Mouse (Mus musculus) erythroid progenitor cell, adult 5-6 weeks (primary cell): ENCODE measurements at regions not wholly inside any gene's neighbourhood (a gene's known extent, or its start where the extent isn't known, plus 50 kb on each side); places are given as distances from the start of the nearest gene placed in this dataset.

Experiments used
- ATAC-seq: replicated peaks from 2 replicates; pipeline ENCODE4 v1.8.0; 2016; ENCODE audit warnings: moderate number of reproducible peaks, mild to moderate bottlenecking, moderate TSS enrichment, inconsistent platforms; ENCODE audit not compliant: poor library complexity, low FRiP score, severe bottlenecking

DNA sequence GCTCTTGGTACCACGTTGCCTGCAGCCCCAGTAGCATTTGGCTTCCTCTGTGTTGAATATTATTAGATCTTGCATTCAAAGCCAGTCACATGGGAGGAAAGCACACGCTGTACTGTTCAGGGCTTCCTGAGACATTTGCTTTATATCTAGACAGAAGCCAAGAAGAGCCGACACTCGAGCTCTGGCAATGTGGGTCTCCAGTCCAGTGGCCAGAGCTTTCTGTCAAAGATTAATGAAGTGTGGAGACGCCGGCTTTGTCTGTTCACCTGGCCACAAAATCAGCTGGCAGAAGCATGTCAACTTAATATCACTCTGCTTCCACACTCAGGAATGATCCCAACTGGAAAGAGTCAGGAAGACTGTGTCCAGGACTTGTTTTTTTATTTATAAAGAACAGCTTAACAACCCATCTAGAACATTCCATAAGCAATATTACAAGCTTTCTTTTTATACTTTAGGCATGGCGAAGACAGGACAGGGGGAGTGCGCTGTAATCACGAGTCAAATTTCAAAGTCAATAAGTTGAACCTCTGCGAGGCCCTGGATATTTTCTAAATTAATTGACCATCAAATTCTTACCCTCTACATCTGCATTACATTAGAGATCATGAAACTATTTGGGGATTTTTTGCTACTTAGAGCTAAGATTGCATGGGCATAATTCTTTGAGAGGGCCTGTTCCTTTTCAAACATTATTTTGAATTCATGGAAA is 214.3 kb upstream of the F930015N05Rik start:
- no peak for ATAC-seq

DNA sequence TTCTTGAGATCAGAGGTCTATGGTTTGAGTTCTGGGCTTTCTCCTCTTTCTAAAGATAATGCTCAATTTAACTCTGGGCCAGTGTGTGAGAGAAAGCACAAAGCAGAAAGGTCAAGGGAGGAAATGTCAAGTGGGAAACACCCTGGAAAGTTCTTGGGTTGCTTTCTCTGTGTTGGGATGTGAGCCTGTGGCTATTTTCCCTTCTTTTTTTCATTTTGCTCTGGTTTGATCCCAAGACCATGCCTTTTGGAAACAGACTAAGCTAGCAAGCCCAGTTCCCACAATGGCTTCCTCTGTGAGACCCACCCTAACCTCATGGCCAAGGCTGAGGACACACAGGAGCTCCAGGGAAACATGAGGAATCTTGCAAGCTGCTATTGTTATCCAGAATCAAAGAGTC is 216.4 kb upstream of the F930015N05Rik start:
- ATAC-seq = no peak

- no peak for ATAC-seq
These were observed 218.7 kb upstream of the F930015N05Rik start for GRCm38 (mm10) chr11:64655162-64655561.

DNA sequence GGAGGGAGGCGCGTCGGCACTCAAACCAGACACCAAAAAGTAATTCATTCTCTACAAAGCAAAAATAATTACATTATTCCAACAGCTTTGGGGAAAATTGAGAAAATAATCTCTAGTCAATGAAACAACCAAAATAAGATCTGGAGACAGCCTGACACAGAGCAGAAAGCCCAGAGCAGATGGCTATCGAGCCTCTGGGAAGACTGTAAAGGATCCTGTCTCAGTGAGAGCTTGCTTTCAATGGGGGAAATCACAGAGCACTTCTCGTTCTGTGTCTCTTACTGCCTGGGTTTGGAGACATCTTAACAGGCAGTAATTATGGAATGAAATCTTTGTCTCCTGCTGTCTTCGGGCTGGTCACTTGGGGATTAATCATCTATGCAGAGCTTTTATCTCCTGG is 226.7 kb upstream of the F930015N05Rik start:
- ATAC-seq = no peak

DNA sequence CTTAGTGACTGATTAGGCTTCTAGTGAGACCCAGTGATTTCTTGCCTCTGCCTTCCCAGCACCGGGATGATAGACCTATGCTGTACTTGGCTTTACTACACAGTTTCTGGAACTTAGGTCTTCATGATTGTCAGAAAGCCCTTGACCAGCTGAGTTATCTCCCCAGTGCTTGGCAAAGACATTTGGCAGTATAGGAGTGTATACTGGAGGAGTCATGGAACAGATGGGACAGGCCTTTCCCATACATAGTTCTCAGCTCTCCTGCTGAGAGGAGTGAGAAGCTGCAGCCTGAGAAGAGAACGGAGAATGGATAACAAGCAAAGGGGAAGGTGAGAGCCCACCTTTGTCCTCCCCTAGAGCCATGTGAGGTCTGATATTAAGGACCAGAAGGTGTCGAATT is 230.6 kb upstream of the F930015N05Rik start:
- no peak for ATAC-seq

GRCm38 (mm10) chr11:64667521-64667920 is 231.1 kb upstream of the F930015N05Rik start:
- no peak for ATAC-seq

DNA sequence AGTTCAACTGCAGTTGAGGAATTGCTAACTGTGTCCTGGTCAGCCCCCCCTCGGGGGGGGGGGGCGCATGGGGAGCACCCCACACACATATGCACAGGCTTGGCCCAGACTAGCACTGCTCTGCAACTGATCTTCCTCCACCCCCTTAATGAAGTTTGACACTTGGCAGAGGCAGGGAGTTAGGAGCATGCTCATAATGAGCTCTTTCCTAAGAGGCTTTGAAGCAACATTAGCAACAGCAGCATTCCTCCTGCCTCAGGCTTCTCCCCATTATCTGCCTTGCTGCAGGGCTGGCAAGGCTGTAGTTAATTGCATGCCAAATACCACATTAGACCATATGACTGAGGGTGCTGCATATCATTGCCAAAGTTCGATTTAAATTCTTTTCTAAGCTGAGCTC is 235.4 kb upstream of the F930015N05Rik start:
- ATAC-seq = no peak

DNA sequence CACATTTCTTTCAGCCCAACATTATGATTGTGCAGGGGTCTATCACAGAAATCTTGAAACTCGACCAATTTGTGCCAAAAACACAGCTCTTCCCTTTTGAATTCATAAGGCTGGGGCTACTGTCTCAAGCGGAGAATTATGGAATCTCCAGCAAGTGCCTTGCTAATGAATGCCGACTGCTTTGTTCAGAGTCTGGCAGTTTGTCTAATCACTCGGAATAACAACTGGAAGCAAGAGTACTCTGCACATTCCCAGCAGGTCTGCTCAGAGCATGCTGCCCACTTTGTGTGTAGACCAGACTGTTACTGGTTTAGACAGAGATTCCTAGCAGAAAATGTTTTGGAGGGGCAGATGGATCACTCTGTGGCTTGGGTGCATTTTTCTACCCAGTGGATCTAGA is 237.1 kb upstream of the F930015N05Rik start:
- no peak for ATAC-seq

DNA sequence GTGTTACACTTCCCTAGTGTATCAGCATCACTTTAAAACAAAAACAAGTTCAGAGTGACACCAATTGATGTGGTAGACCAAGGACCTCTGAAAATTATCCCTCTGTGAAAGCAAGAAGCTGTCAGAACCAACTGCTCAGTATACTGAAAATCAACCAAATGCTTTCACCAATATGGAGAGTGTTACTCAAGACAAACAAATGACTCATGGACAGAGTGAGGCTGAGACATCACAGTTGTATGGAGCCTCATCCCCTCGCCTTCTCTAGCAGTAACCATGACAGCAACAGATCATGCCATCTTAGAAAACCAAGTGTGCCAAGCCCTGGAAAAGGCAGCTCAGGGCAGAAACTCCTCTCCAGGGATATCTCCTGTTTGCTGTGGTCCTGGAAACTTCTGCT is 267.3 kb upstream of the F930015N05Rik start:
- ATAC-seq = no peak

DNA sequence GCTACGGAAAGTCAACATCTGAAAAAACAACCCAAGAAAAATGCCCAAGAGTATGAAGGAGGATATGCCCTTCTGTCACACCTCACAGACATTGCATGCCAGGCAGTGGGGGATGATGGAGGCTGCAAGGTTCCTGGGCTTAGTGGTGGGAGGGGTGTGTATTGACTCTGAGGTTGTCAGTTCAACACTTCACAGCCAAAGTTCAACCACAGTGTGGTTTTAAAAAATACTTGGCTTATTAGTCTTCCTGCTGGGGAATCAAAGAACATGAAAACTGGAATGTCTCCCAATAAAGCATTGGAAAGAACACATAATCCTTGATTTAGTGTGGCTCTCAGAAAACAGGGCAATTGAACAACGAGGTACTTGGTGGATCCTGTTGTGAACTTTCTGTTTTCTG is 267.0 kb upstream of the Elac2 start:
- ATAC-seq = no peak

GRCm38 (mm10) chr11:64715182-64715581 is 263.7 kb upstream of the Elac2 start:
- ATAC-seq = no peak

DNA sequence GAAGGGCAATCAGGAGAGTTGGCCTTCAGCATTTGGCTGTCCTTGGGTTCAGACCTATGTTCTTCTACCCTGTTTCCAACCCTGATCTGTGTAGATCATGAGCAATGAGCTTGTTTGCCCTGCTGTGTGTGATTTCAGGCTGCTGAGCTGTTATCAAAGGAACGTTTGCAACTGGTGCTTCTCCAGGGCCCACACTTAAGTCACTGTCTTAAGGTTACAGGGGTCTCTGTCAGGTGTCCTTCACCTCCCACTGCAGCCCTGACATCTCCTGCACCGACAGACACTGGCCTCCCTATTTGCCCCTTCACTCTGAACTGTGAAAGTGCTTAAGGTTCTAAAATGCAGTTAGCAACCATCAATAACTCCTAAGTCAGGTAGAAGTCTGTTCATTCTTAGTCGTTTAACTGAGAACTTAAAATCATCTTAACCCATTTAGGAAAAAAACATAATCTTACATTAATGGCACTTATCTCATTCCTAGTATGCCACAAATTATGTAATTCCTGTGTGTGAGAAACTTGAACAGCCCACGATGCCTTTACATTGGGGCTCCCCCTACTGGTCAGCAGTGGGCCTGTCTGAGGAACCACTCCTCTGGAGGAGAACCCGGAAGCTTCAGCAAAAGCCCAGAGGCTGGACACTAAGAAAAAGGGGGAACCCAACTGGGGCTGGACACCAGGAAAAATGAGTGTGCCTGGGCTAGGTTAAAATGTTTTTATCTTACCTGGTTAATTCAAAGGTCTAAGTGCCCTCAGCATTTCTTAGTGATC is 260.3 kb upstream of the Elac2 start:
- ATAC-seq = no peak

- no peak for ATAC-seq
These were observed 252.6 kb upstream of the Elac2 start for GRCm38 (mm10) chr11:64726249-64726648.

GRCm38 (mm10) chr11:64727841-64728421 is 250.9 kb upstream of the Elac2 start:
- no peak for ATAC-seq

DNA sequence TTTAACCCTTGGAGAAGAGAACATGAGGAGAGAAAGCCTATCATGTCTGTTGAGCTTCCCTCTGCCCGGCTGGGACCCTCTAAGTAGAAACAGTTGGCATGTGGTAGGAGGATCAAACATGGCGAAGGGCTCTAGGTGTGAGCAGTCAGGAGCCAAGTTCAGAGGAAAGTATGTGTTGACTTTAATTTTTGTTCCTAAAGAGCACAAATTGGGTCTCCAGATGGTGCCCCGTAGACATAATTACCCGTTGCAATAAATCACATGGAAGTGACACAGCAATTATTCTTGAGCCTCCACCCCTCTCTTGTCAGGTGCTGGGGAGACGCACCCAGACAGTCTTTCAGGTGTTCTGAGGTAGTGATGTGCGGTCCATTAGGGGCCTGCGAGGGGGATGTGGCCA is 239.9 kb upstream of the Elac2 start:
- ATAC-seq = no peak

GRCm38 (mm10) chr11:64743753-64744152 is 235.1 kb upstream of the Elac2 start:
- ATAC-seq = no peak

GRCm38 (mm10) chr11:64746146-64746545 is 232.7 kb upstream of the Elac2 start:
- ATAC-seq = no peak

- ATAC-seq = no peak
These were observed 228.9 kb upstream of the Elac2 start for GRCm38 (mm10) chr11:64749976-64750375.

- ATAC-seq = no peak
These were observed 226.5 kb upstream of the Elac2 start for GRCm38 (mm10) chr11:64752299-64752698.

DNA sequence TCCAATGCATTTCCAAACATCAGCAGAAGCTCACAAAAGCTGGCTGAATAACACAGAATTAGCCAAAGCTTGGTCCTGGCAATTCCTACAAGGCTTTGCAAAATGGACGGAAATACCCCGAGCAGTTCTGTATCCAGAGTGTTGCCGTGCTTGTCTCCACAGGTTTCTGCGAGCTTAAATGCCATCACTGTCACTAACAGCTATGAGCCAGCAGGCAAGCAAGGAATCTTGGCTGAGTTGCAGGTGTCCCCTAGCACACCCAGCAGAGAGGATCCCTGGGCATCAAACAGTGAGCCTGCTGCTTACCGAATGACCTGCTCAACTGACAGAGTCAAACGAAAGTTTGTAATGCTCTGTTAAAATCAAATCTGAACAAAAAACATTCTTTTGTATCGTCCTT is 226.0 kb upstream of the Elac2 start:
- ATAC-seq = no peak

- no peak for ATAC-seq
These were observed 224.8 kb upstream of the Elac2 start for GRCm38 (mm10) chr11:64754076-64754475.
